Mouse (Mus musculus): Measurements from ENCODE around the gene Gigyf2. TPM values are rescaled to one million over a fixed set of nuclear protein-coding genes. Genes with fewer than 3 reads are reported as not detected.
"Not testable (repeated sequence)": the region's sequence is repeated elsewhere in the genome, so short reads cannot be mapped to it uniquely, and the experiment has no call there.

Gigyf2 gene
- polyA plus RNA-seq, 1 experiment = 19.0 TPM

- Histone ChIP-seq H3K4me2 (ENCODE audit: low read depth) (no peak overlapping the region), H3K36me3 (ENCODE audit: control insufficient read depth, insufficient read depth) (no peaks in the 10 kb centered on the region), H3K27me3 (ENCODE audit: control insufficient read depth, insufficient read depth, insufficient read length) (no peaks in the 10 kb centered on the region), H3ac (ENCODE audit: control insufficient read depth, insufficient read length) (no peak overlapping the region), H3K79me2 (ENCODE audit: control insufficient read depth, insufficient read depth) (no peaks in the 10 kb centered on the region), H3K4me3 (no peak overlapping the region)
- TF ChIP-seq TCF12 (IDR thresholded peaks at IDR 0.05; ENCODE audit: insufficient read depth, poor library complexity, severe bottlenecking) (no peak), POLR2A (IDR thresholded peaks at IDR 0.05; ENCODE audit: insufficient read length, low read depth) (no peak), CEBPB (IDR thresholded peaks at IDR 0.05; ENCODE audit: insufficient read depth, poor library complexity, severe bottlenecking) (no peak), TCF3 (IDR thresholded peaks at IDR 0.05; ENCODE audit: insufficient read length, low read depth) (no peak), POLR2AphosphoS2 (IDR thresholded peaks at IDR 0.05; ENCODE audit: insufficient read length, low read depth) (no peak), SRF (IDR thresholded peaks at IDR 0.05; ENCODE audit: control insufficient read depth, insufficient read length, low read depth) (no peak), REST (IDR thresholded peaks at IDR 0.05; ENCODE audit: insufficient read depth, insufficient read length) (no peak), MYOG (IDR thresholded peaks at IDR 0.05; ENCODE audit: control insufficient read depth in 1 of 3, insufficient read depth in 1 of 3, insufficient read length in 2 of 3, low read depth in 2 of 3) (no peak), USF1 (IDR thresholded peaks at IDR 0.05; ENCODE audit: low read depth) (no peak), MAX (IDR thresholded peaks at IDR 0.05; ENCODE audit: low read depth) (no peak), E2F4 (IDR thresholded peaks at IDR 0.05; ENCODE audit: insufficient read depth) (no peak), MYOD1 (IDR thresholded peaks at IDR 0.05; ENCODE audit: control insufficient read depth in 1 of 3, insufficient read length in 2 of 3, low read depth in 2 of 3) (no peak)
Observed at GRCm38 (mm10) chr1:87467469-87467868, 140.7 kb downstream of the Gigyf2 start.

DNA sequence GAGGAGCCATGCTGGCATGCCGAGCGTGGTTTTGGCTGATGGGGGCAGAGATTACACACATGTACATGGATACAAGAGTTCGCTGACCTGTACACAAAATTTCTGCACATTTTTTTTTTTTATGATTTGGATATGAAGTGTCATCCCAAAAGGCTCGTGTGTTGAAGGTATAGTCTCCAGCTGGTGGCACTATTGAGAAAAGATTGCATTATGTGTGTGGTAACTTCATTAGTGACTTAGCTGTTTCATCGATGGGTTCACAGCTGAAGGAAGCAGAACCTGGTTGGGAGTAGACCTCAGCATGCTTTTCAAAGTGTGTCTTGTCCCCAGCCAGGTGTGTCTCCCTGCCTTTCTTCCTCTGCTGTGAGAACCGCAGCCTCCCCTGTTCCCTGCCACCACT, 141.5 kb downstream of the Gigyf2 start:
- no peaks in the 10 kb centered on the region for H3K79me2 ChIP-seq (ENCODE audit: control insufficient read depth, insufficient read depth)
- TF ChIP-seq E2F4 (IDR thresholded peaks at IDR 0.05; ENCODE audit: insufficient read depth) (no peak), POLR2AphosphoS2 (IDR thresholded peaks at IDR 0.05; ENCODE audit: insufficient read length, low read depth) (no peak), MYOD1 (IDR thresholded peaks at IDR 0.05; ENCODE audit: control insufficient read depth in 1 of 3, insufficient read length in 2 of 3, low read depth in 2 of 3) (no peak), MAX (IDR thresholded peaks at IDR 0.05; ENCODE audit: low read depth) (no peak), USF1 (IDR thresholded peaks at IDR 0.05; ENCODE audit: low read depth) (no peak)

GRCm38 (mm10) chr1:87469971-87470370, 143.2 kb downstream of the Gigyf2 start, which contains the start of gene Snorc:
Gene Snorc, plus strand, starts transcription at chr1:87470271.
- H3ac ChIP-seq (ENCODE audit: control insufficient read depth, insufficient read length); H3K4me3 ChIP-seq; H3K79me2 ChIP-seq (ENCODE audit: control insufficient read depth, insufficient read depth); H3K4me2 ChIP-seq (ENCODE audit: low read depth); H3K36me3 ChIP-seq (ENCODE audit: control insufficient read depth, insufficient read depth); H3K27me3 ChIP-seq (ENCODE audit: control insufficient read depth, insufficient read depth, insufficient read length): not testable (repeated sequence)

More for the DNA sequence above, 141.5 kb downstream of the Gigyf2 start:
- H3K27me3 ChIP-seq (ENCODE audit: control insufficient read depth, insufficient read depth, insufficient read length) = no peaks in the 10 kb centered on the region
- H3K4me2 ChIP-seq (ENCODE audit: low read depth) = no peak overlapping the region
- no peak overlapping the region for H3K4me3 ChIP-seq
- no peaks in the 10 kb centered on the region for H3K36me3 ChIP-seq (ENCODE audit: control insufficient read depth, insufficient read depth)
- H3ac ChIP-seq (ENCODE audit: control insufficient read depth, insufficient read length) = no peak overlapping the region

DNA sequence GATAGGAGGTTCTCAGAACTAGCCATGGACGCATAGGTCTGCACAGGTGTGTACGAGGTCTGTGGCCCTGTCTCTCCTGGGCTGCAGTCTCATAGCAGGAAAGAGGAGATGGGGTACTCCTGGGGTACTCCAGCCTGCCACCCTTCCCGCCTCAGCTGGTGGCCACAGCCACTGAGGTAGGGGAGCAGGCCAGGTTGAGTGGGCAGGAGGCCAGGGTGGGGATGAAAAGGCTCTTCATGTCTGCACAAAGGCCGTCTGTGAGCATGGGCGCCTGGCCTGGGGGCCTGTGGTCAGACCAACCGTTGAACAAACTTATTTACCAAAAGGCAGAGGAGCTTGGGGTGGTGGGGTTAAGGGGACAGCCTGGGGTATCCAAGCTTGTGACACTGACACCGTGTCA, 145.1 kb downstream of the Gigyf2 start:
- peaks cover 5% of the 10 kb centered on the region for H3K27me3 ChIP-seq (ENCODE audit: control insufficient read depth, insufficient read depth, insufficient read length)
- H3K79me2 ChIP-seq (ENCODE audit: control insufficient read depth, insufficient read depth) = no peaks in the 10 kb centered on the region
- H3ac ChIP-seq (ENCODE audit: control insufficient read depth, insufficient read length) = no peak overlapping the region
- no peak overlapping the region for H3K4me2 ChIP-seq (ENCODE audit: low read depth)
- no peak for TF ChIP-seq REST (IDR thresholded peaks at IDR 0.05; ENCODE audit: insufficient read depth, insufficient read length)
- TF ChIP-seq CEBPB (IDR thresholded peaks at IDR 0.05; ENCODE audit: insufficient read depth, poor library complexity, severe bottlenecking) = no peak
- no peak for TF ChIP-seq MYOD1 (IDR thresholded peaks at IDR 0.05; ENCODE audit: control insufficient read depth in 1 of 3, insufficient read length in 2 of 3, low read depth in 2 of 3)
- no peak for TF ChIP-seq USF1 (IDR thresholded peaks at IDR 0.05; ENCODE audit: low read depth)
- no peak for TF ChIP-seq MAX (IDR thresholded peaks at IDR 0.05; ENCODE audit: low read depth)
- no peaks in the 10 kb centered on the region for H3K36me3 ChIP-seq (ENCODE audit: control insufficient read depth, insufficient read depth)
- no peak overlapping the region for H3K4me3 ChIP-seq

- H3K79me2 ChIP-seq (ENCODE audit: control insufficient read depth, insufficient read depth) = no peaks in the 10 kb centered on the region
- no peak overlapping the region for H3K4me2 ChIP-seq (ENCODE audit: low read depth)
- no peak overlapping the region for H3K4me3 ChIP-seq
- peaks cover 5% of the 10 kb centered on the region for H3K27me3 ChIP-seq (ENCODE audit: control insufficient read depth, insufficient read depth, insufficient read length)
- TF ChIP-seq CEBPB (IDR thresholded peaks at IDR 0.05; ENCODE audit: insufficient read depth, poor library complexity, severe bottlenecking) = no peak
- no peak for TF ChIP-seq POLR2A (IDR thresholded peaks at IDR 0.05; ENCODE audit: insufficient read length, low read depth)
- TF ChIP-seq REST (IDR thresholded peaks at IDR 0.05; ENCODE audit: insufficient read depth, insufficient read length) = no peak
- TF ChIP-seq SRF (IDR thresholded peaks at IDR 0.05; ENCODE audit: control insufficient read depth, insufficient read length, low read depth) = no peak
- TF ChIP-seq E2F4 (IDR thresholded peaks at IDR 0.05; ENCODE audit: insufficient read depth) = no peak
- no peak for TF ChIP-seq USF1 (IDR thresholded peaks at IDR 0.05; ENCODE audit: low read depth)
- no peak for TF ChIP-seq MYOG (IDR thresholded peaks at IDR 0.05; ENCODE audit: control insufficient read depth in 1 of 3, insufficient read depth in 1 of 3, insufficient read length in 2 of 3, low read depth in 2 of 3)
- TF ChIP-seq TCF3 (IDR thresholded peaks at IDR 0.05; ENCODE audit: insufficient read length, low read depth) = no peak
- no peak for TF ChIP-seq TCF12 (IDR thresholded peaks at IDR 0.05; ENCODE audit: insufficient read depth, poor library complexity, severe bottlenecking)
- no peak for TF ChIP-seq MYOD1 (IDR thresholded peaks at IDR 0.05; ENCODE audit: control insufficient read depth in 1 of 3, insufficient read length in 2 of 3, low read depth in 2 of 3)
- no peak for TF ChIP-seq MAX (IDR thresholded peaks at IDR 0.05; ENCODE audit: low read depth)
- TF ChIP-seq POLR2AphosphoS2 (IDR thresholded peaks at IDR 0.05; ENCODE audit: insufficient read length, low read depth) = no peak
- no peaks in the 10 kb centered on the region for H3K36me3 ChIP-seq (ENCODE audit: control insufficient read depth, insufficient read depth)
- no peak overlapping the region for H3ac ChIP-seq (ENCODE audit: control insufficient read depth, insufficient read length)
Observed at GRCm38 (mm10) chr1:87472576-87472975, 145.8 kb downstream of the Gigyf2 start.

Measured in myocyte (in vitro differentiated cells).